Mouse (Mus musculus): ENCODE data around the gene Eif2b5. TPM values are rescaled to one million over a fixed set of nuclear protein-coding genes. Genes with fewer than 3 reads are reported as not detected.
A peak's percentile ranks its signal among the peaks of the same experiment; 100 is the strongest.
"Not testable (repeated sequence)": the region's sequence is repeated elsewhere in the genome, so short reads cannot be mapped to it uniquely, and the experiment has no call there.

The Eif2b5 gene
- polyA plus RNA-seq, 1 experiment: 35.8 TPM

DNA sequence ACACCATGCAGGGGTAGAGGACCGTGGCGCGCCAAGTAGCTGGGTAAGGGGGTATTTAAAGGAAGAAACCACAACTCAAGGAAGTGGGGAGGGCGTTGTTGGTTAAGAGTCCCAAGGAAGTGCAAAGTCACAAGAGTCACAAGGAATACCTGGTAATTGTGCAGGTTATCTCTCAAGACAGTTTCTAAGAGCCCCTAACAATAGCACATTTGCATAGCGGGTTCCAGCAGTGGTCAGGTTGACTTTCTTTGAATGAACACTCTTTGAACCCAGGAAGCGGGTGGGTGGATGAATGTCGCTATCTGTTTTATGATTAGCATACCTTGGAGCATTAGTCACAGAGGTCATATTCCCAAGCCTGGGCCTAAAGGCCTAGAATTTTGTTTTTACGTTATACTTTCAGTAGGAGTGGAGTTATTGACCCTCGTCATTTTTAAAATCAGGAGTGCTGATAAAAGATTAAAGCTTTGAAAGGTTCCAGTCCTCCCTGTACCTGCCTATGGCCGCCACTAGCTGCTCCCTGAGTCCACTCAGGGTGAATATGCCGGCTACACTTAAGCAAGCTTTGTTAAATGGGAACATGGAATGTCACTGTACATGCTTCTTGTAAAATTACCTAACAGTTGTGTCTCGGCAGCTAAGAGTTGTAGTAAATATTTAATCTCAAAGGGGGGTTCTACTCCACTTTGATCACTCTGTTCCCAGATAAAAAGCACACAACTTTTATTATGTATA lies 19.4 kb upstream of the Eif2b5 start:
- not testable (repeated sequence) for H3K27ac ChIP-seq (replicated peaks; ENCODE audit: low read depth, low read length); H3K4me3 ChIP-seq (ENCODE audit: insufficient read depth, low read depth, low read length); H3K4me1 ChIP-seq (ENCODE audit: control insufficient read depth, insufficient read depth, insufficient read length, low read length)

GRCm38 (mm10) chr16:20480115-20480514 lies 18.5 kb upstream of the Eif2b5 start:
- Histone ChIP-seq H3K27ac (replicated peaks; ENCODE audit: low read depth, low read length) (no peak overlapping the region), H3K4me1 (ENCODE audit: control insufficient read depth, insufficient read depth, insufficient read length, low read length) (no peaks in the 10 kb centered on the region)

DNA sequence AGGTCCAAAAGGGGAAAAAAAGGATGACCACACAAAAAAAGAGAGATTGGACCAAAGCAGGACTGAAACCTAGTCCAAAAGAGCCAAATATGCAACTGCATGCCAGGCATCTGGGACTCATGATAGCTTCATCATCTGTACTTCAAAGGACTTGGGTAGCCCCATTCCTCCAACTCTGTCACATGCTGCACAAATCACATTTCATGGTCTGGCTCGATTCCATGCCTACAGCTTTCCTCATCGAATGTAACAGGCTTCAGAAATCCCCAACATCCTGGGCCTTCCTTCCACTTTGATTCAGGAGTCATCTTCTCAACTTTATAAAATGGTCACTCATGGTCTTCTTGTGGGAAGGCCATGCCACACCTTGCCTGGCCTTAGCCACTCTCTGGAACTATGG lies 16.9 kb upstream of the Eif2b5 start:
- H3K27ac ChIP-seq (replicated peaks; ENCODE audit: low read depth, low read length): no peak overlapping the region
- H3K4me1 ChIP-seq (ENCODE audit: control insufficient read depth, insufficient read depth, insufficient read length, low read length): no peaks in the 10 kb centered on the region
- H3K4me3 ChIP-seq (ENCODE audit: insufficient read depth, low read depth, low read length): no peak overlapping the region

More at GRCm38 (mm10) chr16:20480115-20480514, 18.5 kb upstream of the Eif2b5 start:
- H3K4me3 ChIP-seq (ENCODE audit: insufficient read depth, low read depth, low read length): no peak overlapping the region

DNA sequence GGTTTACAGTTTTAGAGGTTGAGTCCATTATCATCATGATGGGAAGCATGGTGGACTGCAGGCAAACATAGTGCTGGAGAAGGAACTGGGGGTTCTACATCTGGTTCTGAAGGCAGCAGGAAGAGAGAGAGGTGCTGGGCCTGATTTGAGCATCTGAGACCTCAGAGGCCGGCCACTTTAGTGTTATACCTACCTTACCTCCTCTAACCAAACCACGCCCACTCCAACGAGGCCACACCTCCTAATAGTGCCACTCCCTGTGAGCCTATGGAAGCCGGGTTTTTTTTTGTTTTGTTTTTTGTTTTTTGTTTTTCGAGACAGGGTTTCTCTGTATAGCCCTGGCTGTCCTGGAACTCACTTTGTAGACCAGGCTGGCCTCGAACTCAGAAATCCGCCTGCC lies 14.9 kb upstream of the Eif2b5 start:
- not testable (repeated sequence) for H3K4me1 ChIP-seq (ENCODE audit: control insufficient read depth, insufficient read depth, insufficient read length, low read length); H3K27ac ChIP-seq (replicated peaks; ENCODE audit: low read depth, low read length); H3K4me3 ChIP-seq (ENCODE audit: insufficient read depth, low read depth, low read length)

- Histone ChIP-seq H3K27ac (replicated peaks; ENCODE audit: low read depth, low read length) (no peak overlapping the region), H3K4me3 (ENCODE audit: insufficient read depth, low read depth, low read length) (no peak overlapping the region), H3K4me1 (ENCODE audit: control insufficient read depth, insufficient read depth, insufficient read length, low read length) (no peaks in the 10 kb centered on the region)
These were observed 13.6 kb upstream of the Eif2b5 start for GRCm38 (mm10) chr16:20485061-20485460.

DNA sequence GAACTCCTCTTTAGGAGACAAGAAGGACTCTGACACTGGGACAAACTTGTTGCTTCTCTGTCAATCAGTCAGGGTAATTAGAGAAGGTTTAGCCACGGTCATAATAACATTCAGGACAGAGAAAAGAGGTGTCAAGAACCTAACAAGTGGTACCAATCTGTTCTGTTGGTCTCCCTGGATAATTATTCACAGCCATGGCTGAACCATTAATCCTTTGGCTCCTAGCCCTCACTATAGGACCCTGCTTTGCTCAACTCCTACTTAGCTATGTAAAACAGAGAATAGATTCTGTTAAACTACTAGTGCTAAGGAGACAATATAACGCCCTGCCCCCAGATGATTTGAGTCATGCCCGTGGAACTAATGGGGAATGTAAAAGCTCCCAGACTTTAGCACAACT lies 12.6 kb upstream of the Eif2b5 start:
- Histone ChIP-seq H3K4me3 (ENCODE audit: insufficient read depth, low read depth, low read length) (no peak overlapping the region), H3K4me1 (ENCODE audit: control insufficient read depth, insufficient read depth, insufficient read length, low read length) (no peaks in the 10 kb centered on the region), H3K27ac (replicated peaks; ENCODE audit: low read depth, low read length) (no peak overlapping the region)

DNA sequence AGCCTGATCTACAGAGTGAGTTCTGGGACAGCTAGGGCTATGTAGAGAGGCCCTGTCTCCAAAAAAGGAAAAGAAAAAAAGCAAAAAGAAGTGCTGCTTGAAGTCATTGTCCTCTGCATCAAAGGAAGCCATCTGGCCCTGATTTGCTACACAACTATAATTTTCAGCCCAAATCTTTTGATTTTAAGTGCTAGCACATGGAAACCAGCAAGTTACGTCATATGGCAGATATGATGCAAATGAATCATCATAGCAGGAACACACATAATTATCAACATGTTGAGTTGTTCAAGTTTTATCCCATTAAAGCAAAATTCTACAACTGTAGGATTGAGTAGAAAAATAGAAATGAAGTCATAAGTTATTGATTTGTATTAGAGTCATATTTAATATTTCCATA lies 10.5 kb upstream of the Eif2b5 start:
- no peak overlapping the region for H3K27ac ChIP-seq (replicated peaks; ENCODE audit: low read depth, low read length)
- H3K4me3 ChIP-seq (ENCODE audit: insufficient read depth, low read depth, low read length): no peak overlapping the region
- H3K4me1 ChIP-seq (ENCODE audit: control insufficient read depth, insufficient read depth, insufficient read length, low read length): no peaks in the 10 kb centered on the region

- H3K4me1 ChIP-seq (ENCODE audit: control insufficient read depth, insufficient read depth, insufficient read length, low read length); H3K27ac ChIP-seq (replicated peaks; ENCODE audit: low read depth, low read length); H3K4me3 ChIP-seq (ENCODE audit: insufficient read depth, low read depth, low read length): not testable (repeated sequence)
These were observed 9.9 kb upstream of the Eif2b5 start for GRCm38 (mm10) chr16:20488751-20489150.

DNA sequence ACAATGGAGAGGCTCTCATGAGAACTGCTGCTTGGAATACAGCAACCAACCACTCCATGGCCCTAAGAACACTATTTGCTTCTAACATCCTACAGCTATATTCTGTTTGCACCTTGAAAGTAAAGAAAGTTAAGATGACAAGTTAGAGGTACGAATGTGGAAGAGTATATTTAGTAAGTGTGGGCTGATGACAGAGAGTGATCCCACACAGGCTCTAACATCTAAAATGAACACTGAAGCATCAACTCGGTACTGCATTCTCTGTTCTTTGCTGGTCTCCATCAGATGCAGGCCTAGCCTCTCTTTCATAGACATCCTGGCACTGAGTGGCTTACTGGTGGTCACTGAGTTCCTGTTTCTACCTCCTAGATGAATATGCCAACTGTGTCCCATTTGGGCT lies 9.4 kb upstream of the Eif2b5 start:
- Histone ChIP-seq H3K4me1 (ENCODE audit: control insufficient read depth, insufficient read depth, insufficient read length, low read length) (no peaks in the 10 kb centered on the region), H3K4me3 (ENCODE audit: insufficient read depth, low read depth, low read length) (no peak overlapping the region), H3K27ac (replicated peaks; ENCODE audit: low read depth, low read length) (no peak overlapping the region)

- no peak overlapping the region for H3K27ac ChIP-seq (replicated peaks; ENCODE audit: low read depth, low read length)
- no peaks in the 10 kb centered on the region for H3K4me1 ChIP-seq (ENCODE audit: control insufficient read depth, insufficient read depth, insufficient read length, low read length)
- H3K4me3 ChIP-seq (ENCODE audit: insufficient read depth, low read depth, low read length): no peak overlapping the region
These were observed 8.0 kb upstream of the Eif2b5 start for GRCm38 (mm10) chr16:20490581-20490980.

DNA sequence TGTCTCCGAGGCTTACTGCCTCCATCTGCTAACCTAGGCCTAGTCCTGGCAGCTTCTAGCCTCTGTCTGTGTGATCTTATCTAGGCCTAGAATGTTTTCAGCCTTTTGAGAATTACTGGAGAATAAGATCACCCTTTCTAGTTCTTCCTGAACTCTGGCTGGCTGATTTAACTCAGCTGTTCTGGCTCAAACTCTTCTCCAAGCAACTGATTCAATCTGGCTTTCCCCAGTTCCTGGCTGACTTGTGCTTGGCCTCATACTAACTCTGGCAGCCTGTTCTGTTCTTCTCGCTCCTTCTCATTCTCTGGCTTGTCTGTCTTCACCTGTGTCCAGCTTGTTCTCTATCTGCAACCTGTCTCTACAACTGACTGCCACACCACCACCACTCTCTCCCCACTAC lies 7.3 kb upstream of the Eif2b5 start:
- Histone ChIP-seq H3K4me3 (ENCODE audit: insufficient read depth, low read depth, low read length) (no peak overlapping the region), H3K4me1 (ENCODE audit: control insufficient read depth, insufficient read depth, insufficient read length, low read length) (no peaks in the 10 kb centered on the region), H3K27ac (replicated peaks; ENCODE audit: low read depth, low read length) (no peak overlapping the region)

GRCm38 (mm10) chr16:20493452-20493851 lies 5.2 kb upstream of the Eif2b5 start:
- no peak overlapping the region for H3K4me3 ChIP-seq (ENCODE audit: insufficient read depth, low read depth, low read length)
- no peaks in the 10 kb centered on the region for H3K4me1 ChIP-seq (ENCODE audit: control insufficient read depth, insufficient read depth, insufficient read length, low read length)
- H3K27ac ChIP-seq (replicated peaks; ENCODE audit: low read depth, low read length): no peak overlapping the region

DNA sequence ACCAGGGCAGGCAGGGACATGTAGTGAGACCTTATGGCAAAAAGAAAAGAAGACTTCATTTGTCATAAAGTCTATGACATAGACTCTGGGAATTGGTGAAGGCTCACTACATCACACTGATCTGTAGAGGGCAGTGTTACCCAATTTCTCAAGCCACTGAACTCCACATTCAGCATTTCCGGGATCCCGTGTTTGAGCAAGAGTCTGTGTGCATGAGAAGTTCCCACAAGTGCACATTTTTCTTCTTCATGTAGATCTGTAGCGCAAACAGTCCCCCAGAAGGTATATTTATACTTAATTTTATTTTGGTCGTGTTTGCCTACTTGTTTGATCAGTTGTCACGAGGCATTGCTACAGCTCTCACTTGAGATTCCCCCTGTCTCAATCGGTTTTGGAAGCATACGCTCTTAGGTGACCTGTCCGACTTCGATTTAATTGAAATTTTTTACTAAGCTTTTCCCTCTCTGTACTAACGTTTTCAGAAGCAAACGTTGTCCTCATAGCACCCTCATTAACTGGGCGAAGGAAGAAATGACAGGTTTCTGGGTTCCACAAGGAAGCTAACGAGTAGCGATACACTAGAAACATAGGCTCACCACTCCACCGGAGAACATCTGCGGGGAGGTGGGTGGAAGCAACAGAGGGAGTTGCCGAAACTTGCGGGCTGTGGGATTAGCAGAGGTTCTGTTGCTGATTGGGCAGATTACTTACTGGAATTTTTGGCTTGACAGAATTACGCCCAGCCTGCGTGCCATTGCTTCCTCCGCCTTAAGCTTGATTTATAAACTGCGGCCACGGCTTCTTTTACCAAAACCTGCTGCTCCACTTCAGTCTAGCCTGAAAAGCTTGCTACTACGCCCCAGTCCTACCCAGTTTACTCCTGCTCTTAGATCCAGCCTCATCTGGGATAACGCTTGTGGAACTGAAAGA lies 1.7 kb upstream of the Eif2b5 start:
- no peak overlapping the region for H3K27ac ChIP-seq (replicated peaks; ENCODE audit: low read depth, low read length)
- H3K4me3 ChIP-seq (ENCODE audit: insufficient read depth, low read depth, low read length): peak overlapping the region; percentile 55
- no peaks in the 10 kb centered on the region for H3K4me1 ChIP-seq (ENCODE audit: control insufficient read depth, insufficient read depth, insufficient read length, low read length)

GRCm38 (mm10) chr16:20497980-20498676 lies 489 bp upstream of the Eif2b5 start:
- Histone ChIP-seq H3K4me1 (ENCODE audit: control insufficient read depth, insufficient read depth, insufficient read length, low read length) (no peaks in the 10 kb centered on the region), H3K27ac (replicated peaks; ENCODE audit: low read depth, low read length) (no peak overlapping the region), H3K4me3 (ENCODE audit: insufficient read depth, low read depth, low read length) (peak overlapping the region; percentile 76)

DNA sequence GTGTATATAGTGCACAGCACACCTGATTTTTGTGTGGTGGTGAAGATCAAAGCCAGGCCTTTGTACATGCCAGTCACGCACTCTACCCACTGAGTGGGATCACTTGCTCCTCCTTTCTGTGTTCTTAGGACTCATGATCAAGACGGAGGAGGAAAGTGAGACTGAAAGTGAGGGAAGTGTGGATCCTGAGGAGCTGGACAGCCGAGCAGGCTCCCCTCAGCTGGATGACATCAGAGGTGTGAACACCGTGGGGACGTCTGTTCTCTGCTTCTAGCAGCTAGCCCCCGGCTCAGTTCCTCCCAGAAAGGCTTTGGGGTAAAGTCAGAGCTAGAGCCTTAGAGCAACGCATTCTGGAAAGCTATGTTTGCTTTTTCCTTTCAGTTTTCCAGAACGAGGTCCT lies 7.4 kb downstream of the Eif2b5 start:
- H3K4me1 ChIP-seq (ENCODE audit: control insufficient read depth, insufficient read depth, insufficient read length, low read length): no peaks in the 10 kb centered on the region
- no peak overlapping the region for H3K27ac ChIP-seq (replicated peaks; ENCODE audit: low read depth, low read length)
- H3K4me3 ChIP-seq (ENCODE audit: insufficient read depth, low read depth, low read length): no peak overlapping the region

All from brown adipose tissue, adult 24 weeks (tissue).